Mouse (Mus musculus) MEL (cell line): Measurements from ENCODE around the gene Ccnc. TPM values are rescaled to one million over a fixed set of nuclear protein-coding genes. Genes with fewer than 3 reads are reported as not detected.

Source experiments
- DNase-seq: peaks from one replicate; pipeline ENCODE4 v3.0.0; 2011; ENCODE audit warnings: low read depth, low spot score
- H3K27ac ChIP-seq: 2 replicates; pipeline ENCODE4 v1.5.1; 2012; ENCODE audit warnings: low read depth, mild to moderate bottlenecking, control low read depth, low read length, moderate library complexity; ENCODE audit not compliant: control insufficient read depth
- H3K27me3 ChIP-seq, 2 experiments: fragments of 150-350 bp in 1 of 2; sonication (generic) in 1 of 2; 2 replicates each; pipeline ENCODE4 v1.6.1; 2012; ENCODE audit warnings: low read length in 2 of 2, mild to moderate bottlenecking in 2 of 2, improper control_type of control experiment in 1 of 2, moderate library complexity in 1 of 2; ENCODE audit not compliant: insufficient read depth in 2 of 2, control insufficient read depth in 1 of 2
- H3K36me3 ChIP-seq, 2 experiments: 2 replicates each; pipeline ENCODE4 v1.6.1; 2012 to 2014; ENCODE audit warnings: low read length in 2 of 2, improper control_type of control experiment in 1 of 2, inconsistent platforms in 1 of 2, mild to moderate bottlenecking in 1 of 2; ENCODE audit not compliant: insufficient read depth in 2 of 2, control insufficient read depth in 1 of 2
- H3K4me1 ChIP-seq, 2 experiments: fragments of 150-350 bp in 1 of 2; sonication (generic) in 1 of 2; 2 replicates each; pipeline ENCODE4 v1.6.1; 2012; ENCODE audit warnings: low read length in 2 of 2, improper control_type of control experiment in 1 of 2, mild to moderate bottlenecking in 1 of 2; ENCODE audit not compliant: insufficient read depth in 2 of 2, control insufficient read depth in 1 of 2
- H3K4me3 ChIP-seq, 2 experiments: fragments of 150-350 bp in 1 of 2; sonication (generic) in 1 of 2; 2 replicates each; pipeline ENCODE4 v1.5.1; 2012; ENCODE audit warnings: low read depth in 2 of 2, low read length in 2 of 2, mild to moderate bottlenecking in 2 of 2, moderate library complexity in 2 of 2, control low read depth in 1 of 2, improper control_type of control experiment in 1 of 2; ENCODE audit not compliant: control insufficient read depth in 1 of 2, insufficient read depth in 1 of 2
- H3K79me2 ChIP-seq: 2 replicates; pipeline ENCODE4 v1.6.1; 2012; ENCODE audit warnings: mild to moderate bottlenecking, low read length, moderate library complexity; ENCODE audit not compliant: control insufficient read depth, poor library complexity, insufficient read depth
- H3K9ac ChIP-seq: 2 replicates; pipeline ENCODE4 v1.6.1; 2012; ENCODE audit warnings: low read depth, mild to moderate bottlenecking, control low read depth, low read length, moderate library complexity; ENCODE audit not compliant: control insufficient read depth, poor library complexity, severe bottlenecking
- H3K9me3 ChIP-seq: fragments of 150-350 bp; sonication (generic); replicated peaks from 2 replicates; pipeline ENCODE4 v1.6.1; 2012; ENCODE audit warnings: mild to moderate bottlenecking, low read length, improper control_type of control experiment, moderate library complexity; ENCODE audit not compliant: insufficient read depth
- CHD2 ChIP-seq: IDR thresholded peaks from 2 replicates; pipeline ENCODE4 v1.6.1; 2011; ENCODE audit warnings: low read length, improper control_type of control experiment
- CTCF ChIP-seq, 3 experiments: IDR thresholded peaks in 2 of 3; conservative IDR thresholded peaks in 1 of 3; 2 replicates each; pipeline ENCODE4 v1.5.1; 2011 to 2012; ENCODE audit warnings: low read length in 3 of 3, low read depth in 2 of 3, mild to moderate bottlenecking in 2 of 3, improper control_type of control experiment in 1 of 3, inconsistent platforms in 1 of 3, mixed read lengths in 1 of 3, moderate library complexity in 1 of 3; ENCODE audit not compliant: control insufficient read depth in 1 of 3, insufficient read depth in 1 of 3, poor library complexity in 1 of 3, severe bottlenecking in 1 of 3
- E2F4 ChIP-seq: IDR thresholded peaks from 2 replicates; pipeline ENCODE4 v1.6.1; 2011; ENCODE audit warnings: low read depth, low read length, improper control_type of control experiment, borderline replicate concordance
- EP300 ChIP-seq, 2 experiments: IDR thresholded peaks; 2 replicates each; pipeline ENCODE4 v1.6.1; 2011; ENCODE audit warnings: improper control_type of control experiment in 2 of 2, low read length in 2 of 2, low read depth in 1 of 2, mild to moderate bottlenecking in 1 of 2
- GABPA ChIP-seq: IDR thresholded peaks from 2 replicates; pipeline ENCODE4 v1.6.1; 2012; ENCODE audit warnings: low read depth, mild to moderate bottlenecking, inconsistent platforms, low read length, improper control_type of control experiment, moderate library complexity
- GATA1 ChIP-seq: IDR thresholded peaks from 2 replicates; pipeline ENCODE4 v1.6.1; 2011; ENCODE audit warnings: low read depth, low read length, improper control_type of control experiment
- MEF2A ChIP-seq: IDR thresholded peaks from 2 replicates; pipeline ENCODE4 v1.6.1; 2014; ENCODE audit warnings: low read depth, mild to moderate bottlenecking, inconsistent platforms, low read length, improper control_type of control experiment; ENCODE audit not compliant: poor library complexity, insufficient replicate concordance, severe bottlenecking; ENCODE audit errors: extremely low read depth
- MXI1 ChIP-seq: IDR thresholded peaks from 2 replicates; pipeline ENCODE4 v1.6.1; 2011; ENCODE audit warnings: mild to moderate bottlenecking, low read depth, low read length, improper control_type of control experiment
- MYB ChIP-seq: IDR thresholded peaks from 2 replicates; pipeline ENCODE4 v1.6.1; 2011; ENCODE audit warnings: mild to moderate bottlenecking, low read depth, low read length, improper control_type of control experiment
- MYC ChIP-seq: IDR thresholded peaks from 2 replicates; pipeline ENCODE4 v1.6.1; 2011; ENCODE audit warnings: low read depth, mild to moderate bottlenecking, low read length, improper control_type of control experiment, moderate library complexity
- NRF1 ChIP-seq: IDR thresholded peaks from 2 replicates; pipeline ENCODE4 v1.6.1; 2014; ENCODE audit warnings: low read depth, mild to moderate bottlenecking, inconsistent platforms, low read length, improper control_type of control experiment, moderate library complexity; ENCODE audit not compliant: poor library complexity, insufficient read depth, severe bottlenecking
- POLR2A ChIP-seq, 2 experiments: IDR thresholded peaks; 2 replicates each; pipeline ENCODE4 v1.6.1; 2011 to 2012; ENCODE audit warnings: low read length in 2 of 2, mild to moderate bottlenecking in 2 of 2, control low read depth in 1 of 2, improper control_type of control experiment in 1 of 2, low read depth in 1 of 2, moderate library complexity in 1 of 2; ENCODE audit not compliant: control insufficient read depth in 1 of 2, insufficient read depth in 1 of 2, poor library complexity in 1 of 2
- RCOR1 ChIP-seq: IDR thresholded peaks from 2 replicates; pipeline ENCODE4 v1.6.1; 2012; ENCODE audit warnings: low read depth, mild to moderate bottlenecking, inconsistent platforms, low read length, improper control_type of control experiment
- SMC3 ChIP-seq: IDR thresholded peaks from 2 replicates; pipeline ENCODE4 v1.6.1; 2011; ENCODE audit warnings: low read depth, low read length, improper control_type of control experiment
- TBP ChIP-seq: IDR thresholded peaks from 2 replicates; pipeline ENCODE4 v1.8.0; 2011; ENCODE audit warnings: low read depth, low read length, improper control_type of control experiment
- TCF12 ChIP-seq: IDR thresholded peaks from 2 replicates; pipeline ENCODE4 v1.6.1; 2014; ENCODE audit warnings: low read depth, mild to moderate bottlenecking, inconsistent platforms, low read length, improper control_type of control experiment, moderate library complexity
- USF1 ChIP-seq: IDR thresholded peaks from 2 replicates; pipeline ENCODE4 v1.6.1; 2014; ENCODE audit warnings: low read depth, mild to moderate bottlenecking, inconsistent platforms, low read length, improper control_type of control experiment, moderate library complexity
- USF2 ChIP-seq, 2 experiments: IDR thresholded peaks; 2 replicates each; pipeline ENCODE4 v1.6.1; 2011 to 2012; ENCODE audit warnings: improper control_type of control experiment in 2 of 2, low read length in 2 of 2, borderline replicate concordance in 1 of 2, inconsistent platforms in 1 of 2, low read depth in 1 of 2, mild to moderate bottlenecking in 1 of 2; ENCODE audit not compliant: insufficient read depth in 1 of 2
- ZC3H11A ChIP-seq: IDR thresholded peaks from 2 replicates; pipeline ENCODE4 v1.6.1; 2012; ENCODE audit warnings: low read depth, mild to moderate bottlenecking, inconsistent platforms, low read length, improper control_type of control experiment
- ZKSCAN1 ChIP-seq: IDR thresholded peaks from 2 replicates; pipeline ENCODE4 v1.6.1; 2012; ENCODE audit warnings: low read depth, mild to moderate bottlenecking, inconsistent platforms, low read length, improper control_type of control experiment, moderate library complexity
- ZNF384 ChIP-seq: IDR thresholded peaks from 2 replicates; pipeline ENCODE4 v1.6.1; 2012; ENCODE audit warnings: low read depth, mild to moderate bottlenecking, inconsistent platforms, low read length, improper control_type of control experiment
- polyA plus RNA-seq, 2 experiments: library from polyadenylated mRNA; stranded (reverse) in 1 of 2; unstranded in 1 of 2; fragments of >175 nt in 1 of 2; fragments of >200 nt in 1 of 2; gene quantifications; 2 replicates each; pipeline versions ENCODE4 v1.2.1 to v1.2.4; 2012; ENCODE audit warnings: low replicate concordance in 2 of 2, low read depth in 1 of 2; ENCODE audit not compliant: insufficient read length in 2 of 2, insufficient read depth in 1 of 2, missing spikeins in 1 of 2
- total RNA-seq: library from RNA; depleted of rRNA; stranded (reverse); fragments of 300-350 nt; gene quantifications from 2 replicates; pipeline ENCODE4 v1.2.3, GENCODE M21; 2012

The Ccnc gene
- total and polyA plus RNA-seq, 3 experiments: 14.7 to 196 (median 16.0) TPM

DNA sequence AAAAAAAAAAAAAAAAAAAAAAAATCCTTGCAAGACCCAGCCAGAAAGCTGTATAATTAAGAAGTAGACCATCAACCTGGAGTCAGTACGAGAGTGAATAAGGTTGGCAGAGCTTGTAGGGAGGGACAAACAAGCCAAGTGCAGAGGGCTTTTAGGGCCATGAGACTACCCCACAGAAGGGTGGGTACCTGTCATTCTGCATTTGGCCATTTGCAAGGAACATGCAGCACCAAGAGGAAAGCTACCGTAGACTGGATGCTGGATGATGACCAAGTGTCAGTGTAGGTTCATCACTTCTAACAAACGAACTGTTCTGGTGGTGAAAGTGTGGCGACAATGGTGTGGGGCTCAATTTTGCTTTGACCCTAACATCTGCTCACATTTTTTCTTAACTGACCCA is 62.3 kb downstream of the Ccnc start:
- TF ChIP-seq RCOR1: no peak
- 0 out of 2 replicates have a peak, but pooled peaks have one; percentile 2 for TF ChIP-seq ZNF384
- TF ChIP-seq CTCF (IDR thresholded peaks at IDR 0.05 in 2 of 3, conservative IDR thresholded peaks at IDR 0.05 in 1 of 3; ENCODE audit: control insufficient read depth in 1 of 3, insufficient read depth in 1 of 3, low read depth in 2 of 3, low read length in 3 of 3, poor library complexity in 1 of 3, severe bottlenecking in 1 of 3): no peak
- TF ChIP-seq SMC3: no peak
- no peak overlapping the region for H3K27ac ChIP-seq
- no peak overlapping the region for H3K4me3 ChIP-seq
- no peak overlapping the region for H3K9ac ChIP-seq
- no peak for DNase-seq
- no peaks in the 10 kb centered on the region for H3K9me3 ChIP-seq
- H3K4me1 ChIP-seq: no peaks in the 10 kb centered on the region
- H3K27me3 ChIP-seq: no peaks in the 10 kb centered on the region
- peaks cover 1 to 2% of the 10 kb centered on the region in 2 experiments; a peak in 2 of 4 replicates for H3K36me3 ChIP-seq
- H3K79me2 ChIP-seq: no peaks in the 10 kb centered on the region

DNA sequence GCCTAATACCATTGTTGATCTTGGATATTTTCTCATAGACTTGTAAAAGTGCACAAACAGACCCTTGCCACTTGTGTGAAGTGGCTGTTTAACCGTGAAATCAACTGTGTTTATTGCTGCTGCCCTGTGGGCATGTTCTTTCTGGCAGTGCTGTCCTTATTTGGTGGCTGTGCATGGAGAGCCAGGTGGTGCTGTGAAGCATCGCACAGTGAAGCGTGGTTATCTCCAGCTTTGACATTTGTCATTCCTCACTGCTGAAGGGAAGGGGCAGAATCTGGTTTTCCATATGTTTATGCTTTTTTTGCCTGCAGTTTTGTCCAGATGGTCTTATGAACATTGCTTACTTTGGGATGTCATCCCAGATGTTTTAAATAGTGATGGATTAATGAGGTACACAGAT is 66.1 kb downstream of the Ccnc start:
- Histone ChIP-seq H3K27ac (no peak overlapping the region), H3K4me3 (no peak overlapping the region), H3K36me3 (peaks cover 0 to 1% of the 10 kb centered on the region in 2 experiments; a peak in 1 of 4 replicates), H3K9me3 (no peaks in the 10 kb centered on the region), H3K9ac (no peak overlapping the region), H3K27me3 (no peaks in the 10 kb centered on the region), H3K79me2 (no peaks in the 10 kb centered on the region), H3K4me1 (no peaks in the 10 kb centered on the region)
- DNase-seq: no peak
- no peak for TF ChIP-seq MYB
- no peak for TF ChIP-seq EP300 (IDR thresholded peaks at IDR 0.05; ENCODE audit: low read depth in 1 of 2, low read length in 2 of 2)
- no peak for TF ChIP-seq MYC
- TF ChIP-seq ZKSCAN1: no peak
- TF ChIP-seq E2F4: no peak
- no peak for TF ChIP-seq MEF2A
- no peak for TF ChIP-seq TBP
- no peak for TF ChIP-seq POLR2A (IDR thresholded peaks at IDR 0.05; ENCODE audit: control insufficient read depth in 1 of 2, insufficient read depth in 1 of 2, low read depth in 1 of 2, low read length in 2 of 2, poor library complexity in 1 of 2)

GRCm38 (mm10) chr4:21801013-21801412 is 73.5 kb downstream of the Ccnc start:
- H3K9me3 ChIP-seq: no peaks in the 10 kb centered on the region
- no peak for TF ChIP-seq USF1
- TF ChIP-seq GATA1: no peak
- no peak for TF ChIP-seq USF2 (IDR thresholded peaks at IDR 0.05; ENCODE audit: borderline replicate concordance in 1 of 2, insufficient read depth in 1 of 2, low read depth in 1 of 2, low read length in 2 of 2)
- no peak for TF ChIP-seq TBP
- TF ChIP-seq POLR2A (IDR thresholded peaks at IDR 0.05; ENCODE audit: control insufficient read depth in 1 of 2, insufficient read depth in 1 of 2, low read depth in 1 of 2, low read length in 2 of 2, poor library complexity in 1 of 2): no peak
- TF ChIP-seq RCOR1: no peak
- TF ChIP-seq ZC3H11A: no peak
- no peak for TF ChIP-seq CHD2
- TF ChIP-seq TCF12: no peak
- no peak for TF ChIP-seq NRF1
- TF ChIP-seq MXI1: no peak
- TF ChIP-seq GABPA: no peak
- no peak for TF ChIP-seq EP300 (IDR thresholded peaks at IDR 0.05; ENCODE audit: low read depth in 1 of 2, low read length in 2 of 2)
- no peak overlapping the region for H3K4me3 ChIP-seq
- H3K36me3 ChIP-seq: peaks cover 6 to 19% of the 10 kb centered on the region in 2 experiments
- no peak overlapping the region for H3K9ac ChIP-seq
- H3K4me1 ChIP-seq: no peaks in the 10 kb centered on the region
- H3K27ac ChIP-seq: no peak overlapping the region
- DNase-seq: no peak
- no peaks in the 10 kb centered on the region for H3K79me2 ChIP-seq
- no peaks in the 10 kb centered on the region for H3K27me3 ChIP-seq
